Mouse (Mus musculus): Measurements from ENCODE around the gene Pin1rt1.

The Pin1rt1 gene

DNA sequence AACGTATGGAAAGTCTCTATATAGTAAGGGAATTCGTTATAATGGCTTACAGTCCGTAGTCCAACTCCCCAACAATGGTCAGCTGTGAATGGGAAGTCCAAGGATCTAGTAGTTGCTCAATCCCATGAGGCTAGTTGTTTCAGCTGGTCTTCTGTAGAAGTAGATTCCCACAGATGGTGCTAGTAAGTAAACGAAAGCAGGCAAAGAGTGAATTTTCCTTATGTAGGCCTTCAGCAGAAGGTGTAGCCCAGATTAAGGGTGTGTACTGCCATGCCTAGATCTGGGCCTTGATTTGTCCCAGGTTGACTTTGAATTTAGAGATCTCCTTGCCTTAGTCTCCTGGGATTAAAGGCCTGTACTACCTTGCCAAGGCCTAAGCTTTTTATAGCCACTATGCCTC, at the start of gene Pin1rt1:
Gene Pin1rt1, minus strand, starts transcription at position 101 of the 400 bp plus-strand sequence.
- no peak for DNase-seq (ENCODE audit: low read depth, low spot score)

DNA sequence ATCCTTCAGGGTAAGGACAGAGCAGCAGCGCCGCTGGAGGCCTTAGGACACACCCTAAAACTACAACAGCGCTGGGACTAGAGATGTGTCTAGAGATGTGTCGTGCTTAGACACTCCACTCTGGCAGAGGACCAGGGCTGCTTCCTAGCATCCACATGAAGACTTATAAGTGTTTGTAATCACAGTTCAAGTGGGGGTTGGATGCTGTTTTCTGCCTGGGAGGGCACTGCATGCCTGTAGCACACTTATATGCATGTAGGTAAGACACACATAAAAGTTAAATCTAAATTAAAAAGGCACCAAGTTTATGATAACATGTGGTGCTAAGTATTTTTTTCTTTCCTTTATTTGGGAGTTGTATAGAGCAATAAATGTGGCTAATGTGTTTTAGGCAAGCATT, 47.8 kb upstream of the Pin1rt1 start:
- no peak for DNase-seq (ENCODE audit: low read depth, low spot score)

DNA sequence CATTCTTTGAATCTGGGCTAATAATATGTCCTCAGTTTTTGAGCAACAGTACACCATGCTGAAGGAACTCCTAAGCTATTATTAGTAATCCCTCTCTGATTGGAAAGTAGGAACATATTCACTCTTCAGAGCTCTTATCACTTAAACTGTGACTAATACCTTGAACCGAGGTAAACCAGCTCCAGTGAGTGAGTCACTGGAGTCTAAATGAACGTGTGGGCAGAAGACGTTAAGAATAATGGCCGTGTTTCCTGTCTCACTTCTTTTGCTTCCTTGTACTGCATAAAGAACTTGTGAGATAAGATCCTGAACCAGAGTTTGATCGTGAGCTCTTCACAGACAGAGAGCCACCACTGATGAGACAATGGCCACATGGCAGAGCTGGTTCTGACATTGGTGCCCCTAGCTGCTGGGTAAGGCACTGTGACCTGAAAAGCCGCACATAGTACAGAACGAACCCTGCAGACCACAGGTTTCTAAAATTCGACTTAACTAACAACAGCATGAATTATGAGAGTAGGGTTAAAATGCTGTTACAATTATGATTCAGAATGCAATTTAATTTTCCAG, 47.0 kb upstream of the Pin1rt1 start:
- no peak for DNase-seq (ENCODE audit: low read depth, low spot score)

DNA sequence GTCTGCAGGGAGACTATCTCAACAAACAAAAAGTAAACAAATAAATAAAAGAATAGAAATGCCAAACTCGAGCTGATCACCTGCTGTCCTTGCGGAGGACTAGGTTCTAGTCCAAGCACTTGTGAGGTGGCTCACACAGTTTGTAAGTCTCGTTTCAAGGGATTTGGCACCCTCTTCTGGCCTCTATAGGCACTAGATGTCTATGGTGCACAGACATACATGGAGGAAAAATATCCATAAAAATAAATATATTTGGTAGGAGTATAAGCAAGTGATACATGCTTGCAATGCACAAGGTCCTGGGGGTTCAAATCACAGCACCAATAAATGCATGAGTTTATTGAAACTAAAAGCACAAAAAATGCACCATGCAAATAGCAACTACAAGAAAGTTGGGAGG, 34.4 kb upstream of the Pin1rt1 start:
- DNase-seq (ENCODE audit: low read depth, low spot score), result peak; percentile 70

DNA sequence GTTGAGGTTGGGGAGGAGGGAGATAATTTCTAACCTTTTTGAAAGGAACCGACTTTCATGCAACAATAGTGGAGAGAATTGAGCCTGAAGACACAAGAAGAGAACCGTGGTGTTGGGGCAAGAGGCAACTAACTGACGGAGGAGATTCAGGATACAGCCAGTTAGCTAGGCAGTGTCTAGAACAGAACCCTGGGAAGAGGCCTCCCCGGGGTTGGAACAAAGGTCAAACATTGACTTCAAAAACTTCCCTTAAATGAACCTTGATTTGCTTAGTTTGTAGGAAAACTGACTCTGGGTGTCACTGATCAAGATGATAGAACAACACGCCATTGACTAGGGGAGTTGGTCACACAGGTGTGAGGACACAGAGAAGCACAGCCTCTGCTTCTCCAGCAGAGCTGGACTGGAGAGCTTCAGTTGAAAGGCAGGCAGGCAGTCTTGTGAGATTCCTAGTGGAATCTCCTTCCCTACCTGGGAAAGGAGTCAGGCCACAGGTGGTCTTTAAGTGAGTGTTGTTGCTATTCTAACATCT, 32.5 kb upstream of the Pin1rt1 start:
- no peak for DNase-seq (ENCODE audit: low read depth, low spot score)

DNA sequence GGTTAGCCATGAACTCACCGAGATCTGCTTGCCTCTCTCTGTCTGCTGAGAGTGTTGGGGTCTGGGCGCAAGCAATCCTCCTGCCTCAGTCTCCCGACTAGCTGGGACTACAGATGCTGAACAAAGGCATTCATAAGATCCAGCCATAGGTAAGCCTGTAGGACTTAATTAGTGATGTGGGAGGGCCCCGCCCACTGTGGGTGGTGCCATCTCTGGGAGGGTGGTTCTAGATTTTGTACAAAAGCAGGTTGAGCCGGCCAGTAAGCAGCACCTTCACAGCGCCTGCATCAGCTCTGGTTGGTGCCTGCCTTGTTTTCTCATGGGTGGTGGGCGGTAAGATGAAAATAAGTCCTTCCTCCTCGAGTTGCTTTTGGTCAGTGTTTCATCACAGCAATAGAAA, 30.1 kb upstream of the Pin1rt1 start:
- DNase-seq (ENCODE audit: low read depth, low spot score), result peak; percentile 92

DNA sequence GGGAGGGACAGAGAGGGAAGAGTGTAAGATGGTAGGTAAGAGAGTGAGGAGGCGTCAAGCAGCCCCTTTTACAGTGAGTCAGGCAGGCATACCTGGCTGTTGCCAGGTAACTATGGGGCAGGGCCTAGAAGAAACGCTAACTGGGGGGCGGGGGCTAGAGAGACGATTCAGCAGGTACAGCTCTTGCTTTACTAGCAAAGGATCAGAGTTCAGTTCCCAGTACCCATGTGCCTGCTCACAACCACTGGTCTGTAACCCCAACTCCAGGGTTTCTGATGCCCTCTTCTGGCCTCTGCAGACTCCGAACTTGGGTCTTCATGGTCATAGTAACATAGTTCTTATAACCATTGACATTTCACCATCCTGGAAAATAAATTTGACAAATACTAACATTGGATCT, 27.8 kb upstream of the Pin1rt1 start:
- peak; percentile 51 for DNase-seq (ENCODE audit: low read depth, low spot score)

DNA sequence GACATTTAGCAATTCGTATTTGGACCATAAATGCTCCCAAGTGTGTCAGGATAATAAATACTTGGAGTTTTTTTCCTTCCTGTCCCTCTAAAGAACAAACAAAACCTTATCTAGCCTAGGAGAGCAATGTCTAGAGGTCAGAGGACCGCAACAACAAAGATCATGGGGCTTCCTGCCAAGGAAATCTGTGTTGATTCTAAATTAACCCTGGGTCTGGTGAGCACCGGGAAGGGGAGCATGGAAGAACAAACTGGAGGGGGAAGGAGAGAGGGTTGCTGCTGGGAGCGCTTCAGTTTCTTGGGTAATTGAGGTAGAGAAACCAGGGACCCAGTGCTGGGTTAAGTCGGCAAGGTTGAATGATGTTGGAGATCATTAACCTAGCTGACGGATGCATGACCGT, 27.0 kb upstream of the Pin1rt1 start:
- no peak for DNase-seq (ENCODE audit: low read depth, low spot score)

DNA sequence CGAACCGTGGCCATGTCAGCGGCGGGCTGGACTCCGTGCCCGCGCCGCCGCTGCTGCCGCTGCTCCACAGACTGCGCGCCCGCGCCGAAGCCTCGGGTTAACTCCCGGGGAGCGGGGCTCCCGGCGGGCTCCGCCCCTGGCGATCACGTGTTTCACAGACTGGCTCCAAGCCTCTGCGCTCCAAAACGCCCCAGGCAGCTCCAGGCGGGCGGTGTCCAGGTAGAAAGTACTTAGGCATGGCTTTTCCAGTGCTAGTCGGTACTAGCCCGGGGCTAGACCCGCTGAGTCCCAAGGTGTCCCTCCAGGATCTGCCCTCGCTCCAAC, 26.5 kb upstream of the Pin1rt1 start, which contains the start of gene Depdc7:
Gene Depdc7, minus strand, starts transcription at position 138 of the 324 bp plus-strand sequence.
- peak; percentile 98 for DNase-seq (ENCODE audit: low read depth, low spot score)

DNA sequence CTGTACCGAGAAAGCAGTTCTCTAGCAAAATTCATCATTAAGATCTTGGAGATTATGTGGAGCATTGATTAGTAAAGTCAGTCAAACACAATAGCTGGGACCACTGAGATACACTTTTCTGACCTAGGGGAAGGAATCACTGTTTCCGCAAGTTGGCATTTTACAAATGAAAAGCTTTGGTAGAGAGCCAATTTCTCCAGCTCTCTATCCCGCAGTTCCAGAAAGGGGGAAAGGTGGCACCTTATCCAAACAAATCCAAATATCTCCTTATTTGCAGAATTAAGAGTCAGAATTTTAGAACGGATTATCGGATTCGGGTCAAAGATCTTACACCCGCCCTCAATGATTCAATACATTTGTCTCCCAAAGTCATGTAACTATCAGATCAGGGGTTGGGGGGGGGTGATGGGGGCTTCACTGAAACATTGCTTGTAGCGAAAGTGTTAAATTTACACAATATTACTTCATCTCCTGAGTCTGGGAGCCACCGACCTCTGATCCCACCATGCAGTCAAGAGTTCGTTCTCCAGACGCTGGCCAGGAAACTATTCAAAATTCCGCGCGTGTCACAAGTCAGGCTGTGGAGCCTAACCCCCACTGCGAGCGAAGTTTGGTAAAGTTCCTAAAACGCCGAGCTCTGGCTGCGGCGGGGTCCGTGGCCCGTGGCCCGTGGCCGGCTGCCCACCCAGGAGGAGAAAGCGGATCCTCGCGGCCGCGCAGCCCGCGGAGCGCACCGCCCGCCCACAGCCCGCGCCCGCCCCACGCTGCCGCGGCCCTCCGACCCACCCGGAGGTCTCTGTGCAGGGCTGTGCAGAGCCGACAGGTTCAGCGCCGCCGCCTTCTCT, 25.9 kb upstream of the Pin1rt1 start:
- DNase-seq (ENCODE audit: low read depth, low spot score), result no peak

DNA sequence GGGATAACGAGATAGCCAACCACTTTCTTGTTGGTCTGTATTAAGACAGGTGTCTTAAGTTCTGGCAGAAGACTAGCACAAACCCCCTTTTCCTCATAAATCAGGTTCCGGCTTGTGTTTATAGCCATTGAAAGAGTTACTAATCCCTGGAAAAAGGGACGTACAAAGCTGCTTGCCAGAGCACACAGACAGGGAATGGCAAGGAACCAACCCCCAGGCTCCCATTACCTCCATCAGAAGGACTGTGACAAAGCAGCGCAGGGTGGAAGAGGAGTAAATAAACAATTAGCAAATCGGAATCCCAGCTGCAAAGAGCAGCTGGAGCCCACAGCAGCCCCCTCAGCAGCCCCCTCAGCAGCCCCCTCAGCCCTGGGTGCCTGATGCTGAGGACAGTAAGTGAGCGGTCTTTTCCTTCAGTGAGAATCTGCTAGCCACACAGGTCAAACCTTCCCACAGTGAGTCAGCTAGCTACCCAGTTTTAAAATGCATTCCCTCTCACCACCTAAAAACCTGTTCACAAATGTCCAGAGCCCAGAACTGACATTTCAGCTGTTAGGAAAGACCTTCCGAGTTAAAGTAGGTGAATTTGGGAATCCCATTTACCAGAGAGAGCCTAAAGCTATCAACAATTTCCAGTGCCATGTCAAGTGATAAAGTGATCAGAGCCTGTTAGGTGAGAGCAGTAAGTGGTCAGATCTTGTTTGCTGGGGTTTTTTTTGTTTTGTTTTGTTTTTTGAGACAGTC, 25.0 kb upstream of the Pin1rt1 start:
- no peak for DNase-seq (ENCODE audit: low read depth, low spot score)

DNA sequence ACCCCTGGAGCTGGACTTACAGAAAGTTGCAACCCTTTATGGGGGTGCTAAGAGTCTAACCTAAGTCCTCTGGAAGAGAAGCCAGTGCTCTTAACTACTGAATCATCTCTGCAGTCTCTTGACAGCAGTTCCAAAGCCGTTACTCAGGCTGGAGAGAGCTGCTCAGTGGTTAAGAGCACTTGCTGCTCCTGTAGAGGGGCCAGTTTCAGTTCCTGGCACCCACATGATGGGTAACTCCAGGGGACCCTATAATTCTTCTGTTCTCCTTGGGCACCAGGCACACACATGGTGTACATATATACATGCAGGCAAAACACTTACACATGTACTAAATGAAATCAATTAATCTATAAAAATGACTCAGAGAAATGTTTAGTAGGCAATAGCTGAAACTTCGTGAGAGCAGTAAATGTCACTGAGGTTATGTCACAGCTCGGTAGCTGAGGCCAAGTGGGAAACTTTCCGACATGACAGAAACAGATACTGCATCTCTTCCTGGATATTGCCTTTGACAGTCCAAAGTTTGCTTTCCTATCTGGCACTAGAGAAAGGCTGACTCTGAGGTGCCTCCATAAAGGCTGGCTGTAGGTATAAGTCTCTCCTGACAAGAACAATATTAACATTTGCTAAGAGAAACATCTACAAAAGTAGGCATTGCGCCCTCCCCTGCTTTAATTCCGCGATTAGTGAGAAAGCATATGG, 24.2 kb upstream of the Pin1rt1 start:
- DNase-seq (ENCODE audit: low read depth, low spot score), result no peak

DNA sequence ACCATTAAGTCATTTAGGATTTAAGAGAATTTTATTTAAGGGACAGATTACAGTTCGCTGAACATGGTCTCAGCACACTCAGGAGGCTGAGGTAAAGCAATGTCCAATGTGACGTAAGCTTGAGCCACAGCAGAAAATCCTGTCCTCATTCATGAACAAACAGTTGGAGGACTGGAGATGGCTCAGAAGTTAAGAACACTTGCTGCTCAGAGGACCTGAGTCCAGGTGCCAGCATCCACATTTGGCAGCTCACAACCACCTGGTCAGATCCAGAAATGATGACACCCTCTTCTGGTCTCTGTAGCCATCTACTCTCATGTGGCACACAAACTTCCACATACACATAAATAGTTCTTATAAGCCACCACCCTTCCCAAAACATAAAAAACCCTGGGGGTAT, 23.5 kb upstream of the Pin1rt1 start:
- DNase-seq (ENCODE audit: low read depth, low spot score), result no peak

DNA sequence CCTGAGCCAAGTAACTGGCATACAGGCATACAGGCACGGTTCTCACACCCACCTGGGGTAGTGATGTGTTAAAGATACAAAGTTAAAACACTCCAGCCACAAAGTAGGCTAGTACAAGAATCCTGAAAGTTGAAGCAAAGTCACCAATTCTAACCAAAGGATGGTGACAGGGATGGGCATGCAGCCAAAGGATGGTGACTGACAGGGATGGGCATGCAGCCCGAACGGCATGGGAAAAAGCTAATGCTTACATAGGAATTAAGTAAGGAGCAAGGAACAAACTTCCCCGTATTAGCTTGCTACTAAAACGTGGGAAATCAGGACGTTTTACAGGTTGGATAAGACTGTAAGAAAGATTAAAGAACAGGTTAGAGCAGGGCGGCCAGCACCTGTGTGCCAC, 20.1 kb upstream of the Pin1rt1 start:
- DNase-seq (ENCODE audit: low read depth, low spot score), result no peak

DNA sequence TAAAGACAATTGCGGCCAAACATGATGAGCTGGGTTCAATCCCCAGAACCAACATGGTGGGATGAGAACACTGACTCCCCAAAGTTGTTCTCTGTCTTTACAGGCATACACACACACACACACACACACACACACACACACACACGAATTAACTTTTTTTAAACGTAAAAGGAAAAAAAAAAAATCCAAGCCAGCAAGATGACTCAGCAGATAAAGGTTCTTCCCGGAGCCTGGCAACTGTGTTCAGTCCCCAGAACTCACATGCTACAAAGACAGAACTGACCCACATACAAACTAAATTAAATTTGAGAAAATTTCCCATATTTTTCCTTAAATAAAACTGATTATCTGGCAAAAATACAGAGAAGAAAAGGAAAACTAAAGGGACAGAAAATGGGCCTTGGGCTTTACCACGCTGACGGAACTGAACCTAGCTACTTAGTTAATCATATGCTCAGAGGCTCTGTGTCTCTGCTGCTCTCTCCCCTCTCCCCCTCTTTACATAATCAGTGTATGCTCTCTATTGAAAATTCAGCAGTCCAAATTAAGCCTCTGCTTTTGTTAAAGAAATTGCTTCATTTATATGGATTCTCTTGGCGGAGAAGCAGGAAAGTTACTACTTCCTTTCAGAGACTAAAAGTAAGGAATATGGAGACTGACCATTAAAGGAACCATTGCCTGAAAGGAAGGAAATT, 16.5 kb upstream of the Pin1rt1 start:
- DNase-seq (ENCODE audit: low read depth, low spot score), result no peak

DNA sequence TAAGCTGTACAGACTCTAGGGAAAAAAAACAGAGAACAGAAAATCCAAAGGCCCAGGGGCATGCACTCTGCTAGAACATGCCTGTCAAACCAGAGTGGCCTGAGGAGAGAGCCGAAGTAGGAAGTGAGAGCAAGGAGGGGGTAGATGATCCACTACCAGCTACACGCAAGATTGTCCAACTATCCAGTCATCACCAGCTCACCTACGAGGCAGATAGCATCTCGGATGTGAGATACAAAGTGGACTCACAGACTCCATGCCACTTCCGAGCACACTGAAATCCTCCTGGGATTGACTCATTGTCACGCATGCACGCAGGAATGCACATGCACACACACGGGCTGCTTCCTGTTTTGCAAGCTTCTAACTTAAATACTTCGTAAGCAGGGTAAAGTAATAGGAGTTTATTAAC, 15.9 kb upstream of the Pin1rt1 start:
- peak; percentile 57 for DNase-seq (ENCODE audit: low read depth, low spot score)

DNA sequence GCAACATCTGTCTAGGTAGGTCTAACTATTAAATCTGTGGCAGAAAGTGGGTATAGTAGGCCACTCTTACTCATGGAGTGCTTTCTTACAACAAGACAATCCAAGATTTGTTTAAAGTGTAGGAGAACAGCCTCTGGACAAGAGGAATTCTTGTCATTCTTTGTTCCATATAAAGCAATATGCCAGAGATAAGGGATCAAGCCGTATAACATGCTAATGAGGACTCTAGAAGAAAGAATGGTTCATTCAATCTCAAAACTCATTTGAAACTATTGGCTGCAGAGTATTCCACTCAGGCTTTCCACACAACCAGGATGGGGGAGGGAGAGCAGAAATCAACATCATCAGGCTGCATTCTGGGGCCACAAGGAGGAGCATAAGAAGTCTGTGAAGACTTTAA, 11.2 kb upstream of the Pin1rt1 start:
- DNase-seq (ENCODE audit: low read depth, low spot score), result no peak

DNA sequence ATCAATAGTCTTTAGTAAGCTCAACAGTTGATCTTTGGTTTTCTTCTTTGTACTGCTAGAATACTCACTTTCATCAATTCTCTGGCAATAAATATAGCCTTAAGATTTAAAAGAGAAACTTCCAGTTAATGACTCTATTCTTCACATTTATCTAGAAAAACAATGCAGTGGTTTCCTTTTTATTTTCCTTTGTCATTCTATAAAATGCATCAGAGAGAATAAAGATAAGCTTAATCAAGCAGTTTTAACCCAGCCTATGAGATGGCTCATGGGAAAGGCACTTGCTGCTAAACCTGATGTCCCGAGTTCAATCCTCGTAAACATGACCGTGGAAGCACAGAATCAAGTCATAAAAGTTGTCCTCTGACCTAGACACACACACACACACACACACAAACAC, 5.8 kb upstream of the Pin1rt1 start:
- no peak for DNase-seq (ENCODE audit: low read depth, low spot score)

DNA sequence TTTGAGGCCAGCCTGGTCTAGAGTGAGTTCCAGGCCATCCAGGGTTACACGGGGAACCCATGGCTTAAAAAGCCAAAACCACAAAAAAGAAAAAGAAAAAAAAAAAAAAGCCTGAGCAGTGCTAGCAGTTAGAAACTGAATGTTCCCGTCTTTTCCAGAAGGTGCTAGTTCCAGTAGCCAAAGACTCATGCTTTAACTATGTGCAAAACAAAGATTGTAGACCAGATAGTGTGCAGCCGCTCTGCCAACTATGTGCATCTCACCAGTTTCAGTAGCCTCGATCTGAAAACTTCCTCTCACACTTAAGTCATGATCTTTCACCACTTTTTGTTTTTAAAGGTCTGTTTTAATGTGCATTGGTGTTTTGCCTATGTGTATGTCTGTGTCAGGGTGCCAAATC, 1.6 kb upstream of the Pin1rt1 start:
- no peak for DNase-seq (ENCODE audit: low read depth, low spot score)

DNA sequence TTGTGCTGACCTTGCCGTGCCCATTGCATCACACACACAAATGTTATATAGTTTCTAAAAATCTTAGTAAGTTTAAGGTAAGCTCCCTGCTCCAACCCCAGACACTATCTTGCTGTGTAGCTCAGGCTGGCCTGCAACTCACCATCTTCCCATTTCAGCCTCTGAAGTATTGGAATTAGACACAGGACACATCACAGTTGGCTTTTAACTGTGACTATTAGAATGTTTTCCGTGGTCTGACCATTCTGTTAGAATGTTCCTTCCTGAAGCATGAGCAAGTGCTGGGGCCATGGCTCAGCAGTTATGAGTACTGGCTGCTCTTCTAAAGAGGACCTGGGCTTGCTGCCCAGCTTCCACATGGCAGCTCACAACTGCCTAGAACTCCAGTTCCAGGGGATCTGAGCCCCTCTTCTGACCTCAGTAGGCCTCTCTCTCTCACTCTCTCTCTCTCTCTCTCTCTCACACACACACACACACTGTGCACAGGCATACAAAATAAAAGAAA, 1.1 kb upstream of the Pin1rt1 start:
- no peak for DNase-seq (ENCODE audit: low read depth, low spot score)

DNA sequence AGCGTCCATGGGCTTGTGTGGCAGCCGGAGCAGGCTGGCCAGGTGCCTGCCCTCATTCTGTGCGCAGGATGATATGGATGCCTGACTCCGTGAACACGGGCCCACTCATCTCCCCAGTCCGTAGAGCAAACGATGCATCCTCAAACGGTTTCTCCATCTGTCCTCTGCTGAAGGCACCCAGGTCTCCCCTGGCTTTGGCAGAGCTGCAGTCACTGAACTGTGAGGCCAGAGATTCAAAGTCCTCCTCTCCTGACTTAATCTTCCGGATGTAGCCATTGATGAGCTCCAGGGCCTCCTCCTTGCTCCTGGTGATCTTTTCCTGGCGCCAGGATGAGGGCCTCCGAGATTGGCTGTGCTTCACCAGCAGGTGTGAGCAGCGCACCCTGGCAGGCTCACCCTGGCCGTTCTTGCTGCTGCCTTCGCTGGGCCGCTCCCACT, 1.9 kb downstream of the Pin1rt1 start:
- DNase-seq (ENCODE audit: low read depth, low spot score), result no peak

Data from ZHBTc4 (cell line).